Mouse (Mus musculus) leukemia stem cell, adult 10-12 weeks (primary cell): ENCODE results near the gene Cnpy1. TPM values are rescaled to one million over a fixed set of nuclear protein-coding genes. Genes with fewer than 3 reads are reported as not detected.

Source experiments
- polyA plus RNA-seq: library from polyadenylated mRNA; stranded (reverse); fragments of >175 nt; gene quantifications from 2 replicates; pipeline ENCODE4 v1.2.3, GENCODE M21; 2012; ENCODE audit warnings: low replicate concordance

Gene Cnpy1
- polyA plus RNA-seq: not detected in 2 replicates

GRCm38 (mm10) chr5:28245574-28245973, at the start of gene Cnpy1:
TSS of gene Cnpy1 (minus strand) at chr5:28245806.

GRCm38 (mm10) chr5:28165358-28166255, 80.0 kb downstream of the Cnpy1 start, which contains the start of gene En2:
TSS of gene En2 (plus strand) at chr5:28165694.

Other genes starting within 250 kb of the Cnpy1 start
- 14.9 and 16.4 TPM in 2 replicates for gene Insig1, start 174.4 kb downstream of the Cnpy1 start, polyA plus RNA-seq
- gene En2, start 80.1 kb downstream of the Cnpy1 start, polyA plus RNA-seq: not detected in 2 replicates
- 59.8 and 60.1 TPM in 2 replicates for gene Rbm33, start 71.3 kb upstream of the Cnpy1 start, polyA plus RNA-seq
- not detected in 2 replicates for gene Shh, start 221.4 kb upstream of the Cnpy1 start, polyA plus RNA-seq